Mouse (Mus musculus): Measurements from ENCODE around the gene Gdpd1. TPM values are rescaled to one million over a fixed set of nuclear protein-coding genes. Genes with fewer than 3 reads are reported as not detected.
"Not testable (repeated sequence)": the region's sequence is repeated elsewhere in the genome, so short reads cannot be mapped to it uniquely, and the experiment has no call there.

Gene Gdpd1
- polyA plus RNA-seq, 1 experiment from 2014 or later = 20.3 TPM

GRCm38 (mm10) chr11:87086290-87086984, 12.6 kb upstream of the Gdpd1 start, which contains the start of gene Smg8:
TSS of gene Smg8 (minus strand) at chr11:87086774.
- H3K36me3 ChIP-seq (ENCODE audit: control insufficient read depth, insufficient read depth, low read length) = peaks cover 42% of the 10 kb centered on the region
- peaks cover 10% of the 10 kb centered on the region; the same call in 1 of the 2 replicates for H3K4me1 ChIP-seq (ENCODE audit: control insufficient read depth, insufficient read depth, low read length)
- peak; percentile 95 for ATAC-seq (ENCODE audit: low read depth)
- peak within 1 kb of the TSS; percentile 96 for H3K4me2 ChIP-seq (ENCODE audit: low read depth, low read length)
- H3K9me3 ChIP-seq (ENCODE audit: control insufficient read depth, low read length) = no peaks in the 10 kb centered on the region
- peak within 1 kb of the TSS; percentile 80 for H3K9ac ChIP-seq (ENCODE audit: low read depth, low read length)
- 1% methylated on average over 36 of the region's 43 CpGs for WGBS
- DNase-seq (ENCODE audit: low spot score) = peak; percentile 95
- no peaks in the 10 kb centered on the region for H3K27me3 ChIP-seq (replicated peaks; ENCODE audit: control insufficient read depth, insufficient read depth, low read length)
- H3K4me3 ChIP-seq (ENCODE audit: low read depth, low read length) = peak within 1 kb of the TSS; percentile 79
- H3K27ac ChIP-seq (replicated peaks; ENCODE audit: low read depth, low read length) = peak within 1 kb of the TSS; percentile 78

- no peaks in the 10 kb centered on the region for H3K27me3 ChIP-seq (replicated peaks; ENCODE audit: control insufficient read depth, insufficient read depth, low read length)
- H3K9ac ChIP-seq (ENCODE audit: low read depth, low read length) = peak overlapping the region; percentile 80
- peaks cover 10% of the 10 kb centered on the region; the same call in 1 of the 2 replicates for H3K4me1 ChIP-seq (ENCODE audit: control insufficient read depth, insufficient read depth, low read length)
- peak overlapping the region; percentile 96 for H3K4me2 ChIP-seq (ENCODE audit: low read depth, low read length)
- DNase-seq (ENCODE audit: low spot score) (no peak), ATAC-seq (ENCODE audit: low read depth) (no peak)
- no peaks in the 10 kb centered on the region for H3K9me3 ChIP-seq (ENCODE audit: control insufficient read depth, low read length)
- H3K36me3 ChIP-seq (ENCODE audit: control insufficient read depth, insufficient read depth, low read length) = peaks cover 42% of the 10 kb centered on the region
- peak overlapping the region; percentile 79 for H3K4me3 ChIP-seq (ENCODE audit: low read depth, low read length)
- H3K27ac ChIP-seq (replicated peaks; ENCODE audit: low read depth, low read length) = no peak overlapping the region
- 91% methylated on average over 13 of the region's 13 CpGs for WGBS
Observed at GRCm38 (mm10) chr11:87085461-87085860, 11.6 kb upstream of the Gdpd1 start.

GRCm38 (mm10) chr11:87083712-87084111, 9.8 kb upstream of the Gdpd1 start:
- Histone ChIP-seq H3K36me3 (ENCODE audit: control insufficient read depth, insufficient read depth, low read length) (peaks cover 52% of the 10 kb centered on the region), H3K4me3 (ENCODE audit: low read depth, low read length) (no peak overlapping the region)
- no peak for ATAC-seq (ENCODE audit: low read depth)

GRCm38 (mm10) chr11:87073343-87073865, 458 bp downstream of the Gdpd1 start:
- Histone ChIP-seq H3K27ac (replicated peaks; ENCODE audit: low read depth, low read length) (peak overlapping the region; percentile 77), H3K27me3 (replicated peaks; ENCODE audit: control insufficient read depth, insufficient read depth, low read length) (no peaks in the 10 kb centered on the region), H3K9ac (ENCODE audit: low read depth, low read length) (peak overlapping the region; percentile 78), H3K4me1 (ENCODE audit: control insufficient read depth, insufficient read depth, low read length) (peaks cover 4% of the 10 kb centered on the region; the same call in 1 of the 2 replicates), H3K4me2 (ENCODE audit: low read depth, low read length) (peak overlapping the region; percentile 98), H3K4me3 (ENCODE audit: low read depth, low read length) (peak overlapping the region; percentile 66), H3K9me3 (ENCODE audit: control insufficient read depth, low read length) (no peaks in the 10 kb centered on the region), H3K36me3 (ENCODE audit: control insufficient read depth, insufficient read depth, low read length) (peaks cover 20% of the 10 kb centered on the region)
- ATAC-seq (ENCODE audit: low read depth) (peak; percentile 77), DNase-seq (ENCODE audit: low spot score) (peak; percentile 80)
- WGBS = 0% methylated on average over 24 of the region's 24 CpGs

More at GRCm38 (mm10) chr11:87083712-87084111, 9.8 kb upstream of the Gdpd1 start:
- H3K9me3 ChIP-seq (ENCODE audit: control insufficient read depth, low read length) = no peaks in the 10 kb centered on the region
- H3K4me2 ChIP-seq (ENCODE audit: low read depth, low read length) = no peak overlapping the region
- WGBS = 87% methylated on average over 1 of the region's 1 CpGs
- no peak for DNase-seq (ENCODE audit: low spot score)
- H3K27ac ChIP-seq (replicated peaks; ENCODE audit: low read depth, low read length) = no peak overlapping the region
- H3K9ac ChIP-seq (ENCODE audit: low read depth, low read length) = no peak overlapping the region
- H3K27me3 ChIP-seq (replicated peaks; ENCODE audit: control insufficient read depth, insufficient read depth, low read length) = no peaks in the 10 kb centered on the region
- peaks cover 10% of the 10 kb centered on the region; the same call in 1 of the 2 replicates for H3K4me1 ChIP-seq (ENCODE audit: control insufficient read depth, insufficient read depth, low read length)

GRCm38 (mm10) chr11:87062087-87062486, 11.8 kb downstream of the Gdpd1 start:
- H3K27ac ChIP-seq (replicated peaks; ENCODE audit: low read depth, low read length) = no peak overlapping the region
- no peaks in the 10 kb centered on the region for H3K27me3 ChIP-seq (replicated peaks; ENCODE audit: control insufficient read depth, insufficient read depth, low read length)
- no peaks in the 10 kb centered on the region for H3K9me3 ChIP-seq (ENCODE audit: control insufficient read depth, low read length)
- 69% methylated on average over 3 of the region's 3 CpGs for WGBS
- H3K36me3 ChIP-seq (ENCODE audit: control insufficient read depth, insufficient read depth, low read length) = peaks cover 4% of the 10 kb centered on the region; the same call in 1 of the 2 replicates
- ATAC-seq (ENCODE audit: low read depth) (no peak), DNase-seq (ENCODE audit: low spot score) (no peak)
- no peak overlapping the region for H3K9ac ChIP-seq (ENCODE audit: low read depth, low read length)
- H3K4me1 ChIP-seq (ENCODE audit: control insufficient read depth, insufficient read depth, low read length) = no peaks in the 10 kb centered on the region
- H3K4me2 ChIP-seq (ENCODE audit: low read depth, low read length) = no peak overlapping the region
- H3K4me3 ChIP-seq (ENCODE audit: low read depth, low read length) = no peak overlapping the region

GRCm38 (mm10) chr11:87060410-87060809, 13.5 kb downstream of the Gdpd1 start:
- Histone ChIP-seq H3K4me2 (ENCODE audit: low read depth, low read length) (no peak overlapping the region), H3K36me3 (ENCODE audit: control insufficient read depth, insufficient read depth, low read length) (peaks cover 18% of the 10 kb centered on the region; the same call in 1 of the 2 replicates), H3K27me3 (replicated peaks; ENCODE audit: control insufficient read depth, insufficient read depth, low read length) (no peaks in the 10 kb centered on the region), H3K9me3 (ENCODE audit: control insufficient read depth, low read length) (no peaks in the 10 kb centered on the region), H3K9ac (ENCODE audit: low read depth, low read length) (no peak overlapping the region), H3K4me1 (ENCODE audit: control insufficient read depth, insufficient read depth, low read length) (no peaks in the 10 kb centered on the region), H3K4me3 (ENCODE audit: low read depth, low read length) (no peak overlapping the region), H3K27ac (replicated peaks; ENCODE audit: low read depth, low read length) (no peak overlapping the region)
- 98% methylated on average over 2 of the region's 2 CpGs for WGBS
- DNase-seq (ENCODE audit: low spot score) (no peak), ATAC-seq (ENCODE audit: low read depth) (no peak)

GRCm38 (mm10) chr11:87056286-87056685, 17.6 kb downstream of the Gdpd1 start:
- H3K4me1 ChIP-seq (ENCODE audit: control insufficient read depth, insufficient read depth, low read length) = no peaks in the 10 kb centered on the region
- H3K9me3 ChIP-seq (ENCODE audit: control insufficient read depth, low read length) = no peaks in the 10 kb centered on the region
- H3K36me3 ChIP-seq (ENCODE audit: control insufficient read depth, insufficient read depth, low read length) = 0 out of 2 replicates have a peak, but pooled peaks cover 17% of the 10 kb centered on the region
- no peak overlapping the region for H3K4me2 ChIP-seq (ENCODE audit: low read depth, low read length)
- WGBS = 80% methylated on average over 6 of the region's 6 CpGs
- H3K9ac ChIP-seq (ENCODE audit: low read depth, low read length) = no peak overlapping the region
- H3K27ac ChIP-seq (replicated peaks; ENCODE audit: low read depth, low read length) = no peak overlapping the region
- DNase-seq (ENCODE audit: low spot score) = no peak
- H3K27me3 ChIP-seq (replicated peaks; ENCODE audit: control insufficient read depth, insufficient read depth, low read length) = no peaks in the 10 kb centered on the region
- no peak overlapping the region for H3K4me3 ChIP-seq (ENCODE audit: low read depth, low read length)
- no peak for ATAC-seq (ENCODE audit: low read depth)

GRCm38 (mm10) chr11:87048900-87049299, 25.0 kb downstream of the Gdpd1 start:
- DNase-seq (ENCODE audit: low spot score); H3K4me3 ChIP-seq (ENCODE audit: low read depth, low read length); H3K4me2 ChIP-seq (ENCODE audit: low read depth, low read length); H3K9ac ChIP-seq (ENCODE audit: low read depth, low read length); H3K27me3 ChIP-seq (replicated peaks; ENCODE audit: control insufficient read depth, insufficient read depth, low read length); H3K9me3 ChIP-seq (ENCODE audit: control insufficient read depth, low read length); H3K27ac ChIP-seq (replicated peaks; ENCODE audit: low read depth, low read length); H3K4me1 ChIP-seq (ENCODE audit: control insufficient read depth, insufficient read depth, low read length); ATAC-seq (ENCODE audit: low read depth): not testable (repeated sequence)
- 91% methylated on average over 7 of the region's 7 CpGs for WGBS
- H3K36me3 ChIP-seq (ENCODE audit: control insufficient read depth, insufficient read depth, low read length) = peaks cover 15% of the 10 kb centered on the region

All from embryonic facial prominence, embryonic 14.5 days (tissue).